Mouse (Mus musculus): Measurements from ENCODE around the gene Rbfox1.

GRCm38 (mm10) chr16:6356931-6357330 lies 471.8 kb downstream of the Rbfox1 start:
- TF ChIP-seq CTCF (IDR thresholded peaks at IDR 0.05; ENCODE audit: control insufficient read depth, insufficient read depth, insufficient read length) (no peak), MAX (IDR thresholded peaks at IDR 0.05) (no peak), FOSL1 (IDR thresholded peaks at IDR 0.05; ENCODE audit: insufficient read depth, low read length, poor library complexity, severe bottlenecking) (no peak), USF1 (IDR thresholded peaks at IDR 0.05; ENCODE audit: low read depth) (no peak), MYOG (IDR thresholded peaks at IDR 0.05; ENCODE audit: control insufficient read depth, extremely low read depth, insufficient read length) (no peak)

Data from C2C12 (cell line).